Mouse (Mus musculus): ENCODE results near the gene Dennd1a.
A peak's percentile ranks its signal among the peaks of the same experiment; 100 is the strongest.

Dennd1a gene

DNA sequence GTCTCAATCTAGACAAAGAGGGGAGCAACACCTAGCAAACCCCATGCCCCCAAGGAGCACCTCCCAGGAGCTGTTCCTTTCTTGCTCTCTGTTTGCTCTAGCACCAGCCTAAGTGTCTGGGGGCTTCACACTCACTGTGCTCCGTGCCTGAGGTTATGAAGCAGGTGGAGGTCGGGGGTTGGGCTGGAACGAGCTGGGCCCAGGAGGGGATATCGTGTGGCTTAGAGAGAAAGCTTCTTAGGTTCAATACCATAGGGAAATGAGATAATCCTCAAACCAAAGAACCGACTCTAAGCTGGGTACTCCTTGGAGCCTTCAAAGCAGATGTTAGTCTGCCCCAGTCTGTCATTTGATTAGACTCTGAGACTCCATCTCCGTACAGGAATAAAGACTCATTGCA, 261.6 kb downstream of the Dennd1a start:
- DNase-seq, result no peak

GRCm38 (mm10) chr2:38023741-38024130, 263.5 kb downstream of the Dennd1a start:
- peak; percentile 43 for DNase-seq

GRCm38 (mm10) chr2:38023054-38023740, 264.0 kb downstream of the Dennd1a start:
- peak; percentile 71 for DNase-seq

GRCm38 (mm10) chr2:38021166-38021565, 266.0 kb downstream of the Dennd1a start:
- no peak for DNase-seq

- DNase-seq, result no peak
These were observed 272.5 kb downstream of the Dennd1a start for GRCm38 (mm10) chr2:38014702-38015101.

GRCm38 (mm10) chr2:38013839-38014365, 273.3 kb downstream of the Dennd1a start:
- DNase-seq, result peak; percentile 74

- no peak for DNase-seq
These were observed 280.0 kb downstream of the Dennd1a start for GRCm38 (mm10) chr2:38007238-38007637.

DNA sequence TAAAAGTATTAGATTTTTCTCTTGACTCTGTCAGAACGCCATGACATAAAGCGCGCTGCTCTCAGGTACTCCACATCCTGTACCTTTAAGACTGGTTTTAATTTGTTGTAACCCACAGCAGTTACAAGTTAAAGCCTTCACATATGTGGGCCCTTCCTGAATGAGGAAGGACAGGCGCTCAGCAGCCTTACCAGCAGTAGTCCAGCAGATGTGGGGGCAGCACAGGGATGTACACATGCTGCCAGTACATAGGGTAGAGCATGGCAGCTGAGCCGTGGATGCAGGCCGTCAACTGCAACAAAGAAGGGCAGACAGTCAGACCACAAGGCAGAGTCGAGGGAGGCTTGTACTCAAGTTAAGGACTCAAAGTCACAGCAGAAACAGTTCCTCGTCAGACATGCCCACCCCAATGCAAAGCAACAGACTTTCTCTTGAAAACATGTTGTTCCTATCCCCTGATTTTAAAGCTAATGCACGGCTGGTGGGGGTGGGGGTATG, 284.0 kb downstream of the Dennd1a start:
- no peak for DNase-seq

DNA sequence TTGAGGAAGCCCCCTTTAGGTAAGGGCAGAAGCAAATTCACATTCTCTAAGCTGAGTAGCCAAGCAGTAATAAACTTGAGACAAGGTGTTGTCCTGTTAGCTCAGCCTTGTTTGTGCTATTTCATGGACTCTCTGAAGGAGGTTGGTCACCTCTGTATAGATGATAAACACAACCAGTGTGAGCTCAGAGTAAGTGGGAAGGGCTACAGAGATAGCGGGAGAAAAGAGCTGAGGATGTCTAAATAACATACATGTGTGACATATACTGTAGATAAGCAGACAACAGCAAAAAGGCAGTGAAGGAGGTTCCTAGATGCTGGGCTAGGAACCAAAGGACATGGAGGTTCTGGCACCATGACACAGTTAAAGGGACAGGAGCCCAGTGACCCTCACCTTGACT, 286.2 kb downstream of the Dennd1a start:
- no peak for DNase-seq

DNA sequence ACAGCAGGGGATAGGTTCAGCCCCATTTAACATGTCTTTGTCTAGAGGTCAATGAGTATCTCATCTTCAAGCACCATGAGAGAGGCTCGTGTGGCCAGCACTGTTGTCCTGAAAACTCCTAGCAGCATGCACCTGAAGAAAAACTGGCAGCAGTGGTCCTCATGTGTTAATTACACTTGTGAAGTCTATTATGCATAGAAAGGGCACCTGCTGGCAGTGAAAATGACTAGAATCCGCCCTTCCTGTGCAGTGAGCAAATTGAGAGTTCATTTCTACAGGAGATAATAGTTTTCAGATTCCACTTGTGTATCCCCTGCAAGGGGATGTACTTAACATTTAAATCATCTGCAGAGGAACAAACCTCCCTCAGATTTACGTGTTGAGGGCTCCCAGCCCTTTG, 289.2 kb downstream of the Dennd1a start:
- no peak for DNase-seq

GRCm38 (mm10) chr2:37989091-37989490, 298.1 kb downstream of the Dennd1a start:
- no peak for DNase-seq

- DNase-seq, result no peak
These were observed 298.9 kb downstream of the Dennd1a start for GRCm38 (mm10) chr2:37988301-37988700.

DNA sequence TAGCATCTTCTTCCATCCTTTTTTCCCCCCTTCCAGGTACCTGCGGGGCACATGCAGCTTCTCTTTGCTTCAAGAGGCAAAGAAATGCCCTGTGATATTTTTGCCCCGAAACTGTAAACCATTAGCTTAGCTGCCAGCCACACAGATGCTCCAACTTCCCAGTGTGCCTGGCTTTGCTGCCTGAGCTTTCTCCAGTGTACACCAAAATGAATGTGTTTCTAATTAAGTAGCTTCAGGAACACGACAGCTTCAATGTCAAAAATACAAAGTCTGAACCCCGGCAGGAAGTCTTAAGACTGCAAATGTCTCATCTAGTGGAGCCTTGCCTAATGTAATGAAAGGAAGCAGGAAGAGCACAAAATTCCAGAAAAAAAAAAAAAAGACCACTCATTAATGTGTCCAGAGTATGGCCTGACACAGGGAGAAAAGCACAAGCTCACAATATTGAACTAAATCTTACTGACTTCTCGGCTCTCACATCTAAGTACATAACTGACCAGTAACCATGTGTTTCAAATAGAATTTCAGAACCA, 301.4 kb downstream of the Dennd1a start:
- DNase-seq, result no peak

DNA sequence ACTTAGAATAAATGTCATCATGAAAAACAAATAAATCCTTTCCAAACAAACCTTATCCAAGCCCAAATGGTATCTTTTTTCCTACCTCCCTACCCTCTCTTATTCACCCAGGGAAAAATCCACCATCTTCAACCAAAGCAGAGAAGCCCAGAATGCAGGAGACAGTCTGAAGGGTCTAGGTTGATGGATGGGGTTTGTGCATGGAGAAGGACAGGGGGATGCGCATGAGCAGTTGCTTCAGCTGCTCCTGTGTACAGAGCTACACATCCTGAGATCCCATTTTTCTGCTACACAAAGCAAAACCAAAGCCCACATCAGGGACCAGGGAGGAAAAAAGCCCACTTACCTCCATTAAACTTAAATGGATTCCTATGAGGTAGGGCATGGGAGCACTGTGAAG, 304.5 kb downstream of the Dennd1a start:
- DNase-seq, result no peak

GRCm38 (mm10) chr2:37981562-37982403, 305.4 kb downstream of the Dennd1a start:
- no peak for DNase-seq

- no peak for DNase-seq
These were observed 313.0 kb downstream of the Dennd1a start for GRCm38 (mm10) chr2:37974201-37974600.

DNA sequence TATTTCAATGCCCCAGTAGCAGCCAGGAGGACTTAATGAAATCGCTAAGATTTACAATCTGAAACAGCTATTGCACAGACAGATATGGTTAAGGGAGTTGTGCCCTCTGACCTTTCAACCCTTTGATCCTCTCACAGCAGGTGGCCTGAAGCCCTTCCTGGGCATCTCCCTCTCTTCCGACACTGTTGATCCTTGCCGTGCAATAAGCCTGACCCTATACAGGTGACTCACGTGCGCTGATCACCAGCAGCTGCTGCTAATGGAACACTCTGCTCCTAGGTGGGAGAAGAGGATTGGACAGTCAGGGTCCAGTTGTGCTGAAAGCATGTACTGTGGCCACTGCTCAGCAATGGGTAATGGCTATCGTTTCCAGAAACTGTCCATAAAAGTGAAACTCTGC, 314.6 kb downstream of the Dennd1a start:
- no peak for DNase-seq

DNA sequence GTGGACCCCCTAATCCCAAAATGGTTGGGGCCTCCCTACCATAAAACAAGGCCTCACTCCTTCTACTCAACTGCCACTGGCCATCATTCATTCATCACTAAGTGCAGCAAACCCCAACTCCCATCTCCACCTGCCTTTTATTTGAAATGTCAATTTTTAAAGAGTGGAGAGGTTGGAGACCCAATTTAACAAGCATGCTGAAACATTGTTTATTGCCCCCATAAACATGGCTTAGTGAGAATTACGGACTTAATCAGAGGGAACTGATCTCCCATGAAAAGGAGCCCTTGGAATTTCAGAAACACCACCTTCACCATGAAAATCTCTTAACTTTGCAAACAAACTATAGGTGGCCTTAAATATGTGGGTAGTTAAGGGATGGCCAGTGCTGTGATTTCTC, 315.5 kb downstream of the Dennd1a start:
- DNase-seq, result no peak

- DNase-seq, result no peak
These were observed 317.3 kb downstream of the Dennd1a start for GRCm38 (mm10) chr2:37969713-37970485.

DNA sequence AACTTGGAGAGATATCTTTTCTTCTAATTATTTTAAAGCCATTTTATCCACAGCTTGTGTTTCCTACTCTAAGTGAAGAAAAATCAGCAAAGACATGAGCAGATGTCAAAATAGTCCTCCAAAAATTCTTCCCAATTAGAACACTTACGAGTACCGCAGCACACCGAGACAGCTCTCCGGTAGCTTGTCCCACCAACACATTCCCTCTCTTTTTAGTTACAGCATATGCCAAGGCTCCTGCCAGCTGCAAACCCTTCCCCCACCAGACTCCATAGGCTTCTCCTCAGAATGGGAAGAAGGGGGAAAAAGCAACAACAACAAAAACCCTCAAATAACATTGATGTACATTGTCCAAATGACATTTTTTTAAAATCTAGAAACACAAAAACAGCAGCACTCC, 322.7 kb downstream of the Dennd1a start:
- DNase-seq, result no peak

DNA sequence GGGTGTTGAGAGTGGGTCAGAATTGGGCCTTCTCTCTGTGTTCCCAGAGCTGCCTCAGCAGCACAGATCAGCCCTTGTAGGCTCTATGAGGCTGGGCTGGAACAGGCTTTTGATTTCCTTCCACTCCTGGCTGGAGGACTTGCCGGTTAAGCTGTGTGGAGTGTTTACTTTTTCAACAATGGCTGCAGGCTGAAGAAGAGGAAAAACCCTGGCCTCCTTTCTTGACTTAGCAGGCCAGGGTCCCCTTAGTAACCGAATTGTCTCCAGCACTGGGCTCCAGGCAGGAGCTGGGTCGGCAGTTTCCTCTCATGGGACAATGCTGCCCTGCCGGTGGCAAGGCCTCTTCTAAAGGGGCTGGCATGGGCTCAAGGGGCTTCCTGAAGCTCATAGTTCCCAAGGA, 323.8 kb downstream of the Dennd1a start:
- DNase-seq, result peak; percentile 4

- DNase-seq, result no peak
These were observed 338.8 kb downstream of the Dennd1a start for GRCm38 (mm10) chr2:37948424-37948823.

Data from cerebellum, adult 8-10 months (tissue).